Mouse (Mus musculus) embryonic facial prominence, embryonic 14.5 days (tissue): ENCODE data around the gene Cd5. TPM values are rescaled to one million over a fixed set of nuclear protein-coding genes. Genes with fewer than 3 reads are reported as not detected.

Experiments used
- ATAC-seq: fragments of 200-750 bp; cut with Nextera tagmentation; 2 replicates; pipeline ENCODE4 v1.8.0; 2017; ENCODE audit warnings: low read depth, moderate number of reproducible peaks, moderate TSS enrichment
- DNase-seq: peaks from one replicate; pipeline ENCODE4 v3.0.0-alpha.2; 2015; ENCODE audit warnings: low spot score
- H3K27ac ChIP-seq: fragments of 300-500 bp; sonication (generic); replicated peaks from 2 replicates; pipeline ENCODE4 v1.5.1; 2014; ENCODE audit warnings: low read depth, mild to moderate bottlenecking, low read length, moderate library complexity
- H3K27me3 ChIP-seq: fragments of 300-500 bp; sonication (generic); replicated peaks from 2 replicates; pipeline ENCODE4 v1.6.1; 2014; ENCODE audit warnings: low read length; ENCODE audit not compliant: control insufficient read depth, insufficient read depth
- H3K36me3 ChIP-seq: fragments of 300-500 bp; sonication (generic); 2 replicates; pipeline ENCODE4 v1.6.1; 2014; ENCODE audit warnings: low read length, mixed read lengths; ENCODE audit not compliant: control insufficient read depth, insufficient read depth
- H3K4me1 ChIP-seq: fragments of 300-500 bp; sonication (generic); 2 replicates; pipeline ENCODE4 v1.6.1; 2014; ENCODE audit warnings: antibody characterized with exemption, low read length; ENCODE audit not compliant: control insufficient read depth, insufficient read depth
- H3K4me2 ChIP-seq: fragments of 300-500 bp; sonication (generic); 2 replicates; pipeline ENCODE4 v1.6.1; 2014; ENCODE audit warnings: low read depth, mild to moderate bottlenecking, low read length, moderate library complexity, mixed read lengths
- H3K4me3 ChIP-seq: fragments of 300-500 bp; sonication (generic); 2 replicates; pipeline ENCODE4 v1.5.1; 2014; ENCODE audit warnings: low read depth, mild to moderate bottlenecking, low read length
- H3K9ac ChIP-seq: fragments of 300-500 bp; sonication (generic); 2 replicates; pipeline ENCODE4 v1.6.1; 2014; ENCODE audit warnings: low read depth, mild to moderate bottlenecking, low read length, moderate library complexity, mixed read lengths
- H3K9me3 ChIP-seq: fragments of 300-500 bp; sonication (generic); 2 replicates; pipeline ENCODE4 v1.6.1; 2016; ENCODE audit warnings: low read length; ENCODE audit not compliant: control insufficient read depth
- WGBS: fragments of 180-500 bp; shearing (Covaris S2); extraction: QIAGEN DNeasy Blood & Tissue Kit; methylation state at CpG from one replicate; pipeline ENCODE4 v1.1.7; 2014; 5-methylcytosine and 5-hydroxymethylcytosine counted together
- polyA plus RNA-seq: library from polyadenylated mRNA; unstranded; fragments of >200 nt; fragmentation: Nextera tagmentation; extraction: Ambion mirVana; gene quantifications from 2 replicates; pipeline ENCODE4 v1.2.1, GENCODE M21; 2014

Cd5 gene
- polyA plus RNA-seq, 1 experiment from 2014 or later, result 0.78 TPM

DNA sequence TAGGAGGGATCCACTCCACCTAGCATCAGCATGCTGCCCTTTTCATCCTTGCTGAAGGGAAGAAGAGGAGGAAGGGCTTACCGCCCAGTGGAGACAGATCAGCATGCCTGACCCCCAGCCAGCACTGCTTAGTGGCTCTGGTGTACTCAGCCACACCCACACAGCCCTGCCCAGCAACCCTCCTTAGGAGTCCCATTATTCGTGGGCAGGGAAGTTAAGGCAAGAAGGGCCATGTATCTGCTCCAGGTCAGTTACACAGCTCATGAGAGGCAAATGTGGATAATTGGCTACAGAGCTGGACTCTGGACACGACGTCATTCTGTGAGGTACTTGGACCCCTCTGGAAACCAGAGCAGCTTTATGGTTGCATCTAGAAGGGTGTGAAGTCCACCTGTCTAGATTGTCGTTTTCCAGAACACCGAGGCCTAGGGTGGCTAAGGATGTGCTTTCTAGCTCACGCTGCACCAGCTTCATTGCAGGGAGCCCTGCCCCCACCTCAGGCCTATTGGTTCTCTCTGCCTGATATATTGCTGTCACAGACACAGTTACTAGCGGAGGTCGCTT lies 66.9 kb downstream of the Cd5 start:
- no peaks in the 10 kb centered on the region for H3K36me3 ChIP-seq
- H3K27ac ChIP-seq, result no peak overlapping the region
- no peaks in the 10 kb centered on the region for H3K4me1 ChIP-seq
- WGBS, result 71% methylated on average over 9 of the region's 9 CpGs
- DNase-seq (no peak), ATAC-seq (no peak)
- H3K27me3 ChIP-seq, result no peaks in the 10 kb centered on the region
- no peaks in the 10 kb centered on the region for H3K9me3 ChIP-seq
- H3K4me3 ChIP-seq, result no peak overlapping the region
- no peak overlapping the region for H3K4me2 ChIP-seq
- H3K9ac ChIP-seq, result no peak overlapping the region

GRCm38 (mm10) chr19:10671319-10671718 lies 67.5 kb downstream of the Cd5 start:
- Histone ChIP-seq H3K9ac (no peak overlapping the region), H3K9me3 (no peaks in the 10 kb centered on the region), H3K27ac (no peak overlapping the region), H3K4me3 (no peak overlapping the region), H3K36me3 (no peaks in the 10 kb centered on the region), H3K4me1 (no peaks in the 10 kb centered on the region), H3K4me2 (no peak overlapping the region), H3K27me3 (no peaks in the 10 kb centered on the region)
- no peak for DNase-seq
- 89% methylated on average over 4 of the region's 4 CpGs for WGBS
- ATAC-seq, result no peak

Other genes with a start within 250 kb of the Cd5 start
- 50.9 TPM in 2 replicates for gene Cpsf7, start 213.7 kb downstream of the Cd5 start, polyA plus RNA-seq
- 57.0 and 62.1 TPM in 2 replicates for gene Sdhaf2, start 212.9 kb downstream of the Cd5 start, polyA plus RNA-seq
- gene Tmem216, start 182.8 kb downstream of the Cd5 start, polyA plus RNA-seq, result 42.6 and 49.7 TPM in 2 replicates
- gene Cyb561a3, start 161.8 kb downstream of the Cd5 start, polyA plus RNA-seq, result 17.8 and 20.7 TPM in 2 replicates
- gene Tmem138, start 161.6 kb downstream of the Cd5 start, polyA plus RNA-seq, result 30.8 and 34.1 TPM in 2 replicates
- 349 and 405 TPM in 2 replicates for gene Ddb1, start 133.7 kb downstream of the Cd5 start, polyA plus RNA-seq
- 13.9 and 15.4 TPM in 2 replicates for gene Tkfc, start 133.3 kb downstream of the Cd5 start, polyA plus RNA-seq
- gene Vwce, start 104.8 kb downstream of the Cd5 start, polyA plus RNA-seq, result 1.5 and 1.8 TPM in 2 replicates
- 0.14 TPM in 1 of 2 replicates, not detected in the other for gene Pga5, start 60.9 kb downstream of the Cd5 start, polyA plus RNA-seq
- 34.8 and 35.9 TPM in 2 replicates for gene Vps37c, start 50.3 kb downstream of the Cd5 start, polyA plus RNA-seq
- 0.07 TPM in 1 of 2 replicates, not detected in the other for gene Cd6, start 91.1 kb upstream of the Cd5 start, polyA plus RNA-seq
- gene Slc15a3, start 100.7 kb upstream of the Cd5 start, polyA plus RNA-seq, result 0.84 and 1.3 TPM in 2 replicates
- gene Tmem132a, start 130.9 kb upstream of the Cd5 start, polyA plus RNA-seq, result 58.5 and 67.8 TPM in 2 replicates
- gene Tmem109, start 143.0 kb upstream of the Cd5 start, polyA plus RNA-seq, result 131 and 137 TPM in 2 replicates
- gene Prpf19, start 156.2 kb upstream of the Cd5 start, polyA plus RNA-seq, result 41.9 and 46.1 TPM in 2 replicates
- gene Zp1, start 181.6 kb upstream of the Cd5 start, polyA plus RNA-seq, result 0.17 TPM in 1 of 2 replicates, not detected in the other
- 0.08 and 0.20 TPM in 2 replicates for gene Ptgdr2, start 198.2 kb upstream of the Cd5 start, polyA plus RNA-seq
- 22.4 and 25.2 TPM in 2 replicates for gene Ccdc86, start 210.3 kb upstream of the Cd5 start, polyA plus RNA-seq
- gene Ms4a10, start 235.7 kb upstream of the Cd5 start, polyA plus RNA-seq, result 0.53 and 0.89 TPM in 2 replicates